Mouse (Mus musculus): ENCODE results near the gene Ccdc124. TPM values are rescaled to one million over a fixed set of nuclear protein-coding genes. Genes with fewer than 3 reads are reported as not detected.

Gene Ccdc124
- polyA plus RNA-seq, 1 experiment from 2014 or later, result 182 TPM

- H3K4me1 ChIP-seq (ENCODE audit: control insufficient read depth, insufficient read depth, low read length), result no peaks in the 10 kb centered on the region
- 58% methylated on average over 15 of the region's 15 CpGs for WGBS
- no peaks in the 10 kb centered on the region for H3K9me3 ChIP-seq (replicated peaks; ENCODE audit: control insufficient read depth, low read length)
- no peak overlapping the region for H3K4me3 ChIP-seq (ENCODE audit: low read depth, low read length)
- no peaks in the 10 kb centered on the region for H3K27me3 ChIP-seq (replicated peaks; ENCODE audit: control insufficient read depth, insufficient read depth, low read length)
- DNase-seq (ENCODE audit: low spot score), result no peak
- no peak overlapping the region for H3K27ac ChIP-seq (ENCODE audit: low read depth, low read length)
- H3K9ac ChIP-seq (ENCODE audit: low read length), result no peak overlapping the region
- no peak overlapping the region for H3K4me2 ChIP-seq (ENCODE audit: low read length)
- H3K36me3 ChIP-seq (ENCODE audit: control insufficient read depth, insufficient read depth, low read length), result no peaks in the 10 kb centered on the region
- ATAC-seq, result no peak
Observed at GRCm38 (mm10) chr8:70846371-70847154, 27.2 kb downstream of the Ccdc124 start.

DNA sequence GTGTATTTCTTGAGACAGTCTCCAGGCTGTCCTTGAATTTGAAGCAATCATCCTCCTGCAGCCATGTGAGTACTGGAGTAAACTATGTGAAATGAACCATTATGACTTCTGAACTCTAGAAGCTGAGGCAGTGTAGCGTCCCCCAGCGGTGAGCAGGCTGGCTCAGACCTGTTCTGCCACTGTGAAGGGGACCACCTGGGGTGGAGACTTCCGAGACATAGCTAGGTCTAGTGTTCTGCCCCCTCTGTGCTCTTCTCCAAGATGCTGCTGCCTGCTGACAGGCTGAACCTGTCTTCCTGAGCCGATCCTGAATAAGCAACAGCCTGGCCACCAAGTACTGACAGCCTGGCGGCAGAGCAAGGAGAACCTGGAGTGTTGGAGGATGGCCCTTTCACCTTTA is 28.6 kb downstream of the Ccdc124 start:
- no peaks in the 10 kb centered on the region for H3K9me3 ChIP-seq (replicated peaks; ENCODE audit: control insufficient read depth, low read length)
- H3K27me3 ChIP-seq (replicated peaks; ENCODE audit: control insufficient read depth, insufficient read depth, low read length), result no peaks in the 10 kb centered on the region
- H3K4me1 ChIP-seq (ENCODE audit: control insufficient read depth, insufficient read depth, low read length), result no peaks in the 10 kb centered on the region
- H3K9ac ChIP-seq (ENCODE audit: low read length), result no peak overlapping the region
- H3K36me3 ChIP-seq (ENCODE audit: control insufficient read depth, insufficient read depth, low read length), result no peaks in the 10 kb centered on the region
- no peak for DNase-seq (ENCODE audit: low spot score)
- H3K4me3 ChIP-seq (ENCODE audit: low read depth, low read length), result no peak overlapping the region
- no peak overlapping the region for H3K4me2 ChIP-seq (ENCODE audit: low read length)
- WGBS, result 45% methylated on average over 5 of the region's 5 CpGs
- no peak for ATAC-seq
- H3K27ac ChIP-seq (ENCODE audit: low read depth, low read length), result no peak overlapping the region

DNA sequence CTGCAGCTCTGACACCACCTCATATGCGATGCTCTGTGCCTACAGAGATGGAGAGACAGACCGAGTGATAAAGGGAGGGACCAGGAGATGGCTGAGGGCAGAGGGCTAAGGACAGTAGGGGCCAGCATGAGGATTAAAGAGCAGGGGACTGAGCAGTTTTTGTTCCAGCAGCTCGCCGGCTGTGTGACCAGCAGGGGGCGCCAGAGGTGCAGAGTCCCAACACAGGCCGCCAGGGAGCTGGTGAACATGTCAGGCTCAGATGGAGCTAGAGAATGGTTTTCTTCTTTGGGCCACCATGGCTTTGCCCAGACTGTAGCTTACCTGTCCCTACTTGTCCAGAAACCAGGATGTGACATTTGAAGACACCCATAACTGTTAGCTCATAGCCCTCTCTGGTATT is 29.2 kb downstream of the Ccdc124 start:
- Histone ChIP-seq H3K9ac (ENCODE audit: low read length) (no peak overlapping the region), H3K36me3 (ENCODE audit: control insufficient read depth, insufficient read depth, low read length) (no peaks in the 10 kb centered on the region), H3K4me2 (ENCODE audit: low read length) (no peak overlapping the region), H3K4me1 (ENCODE audit: control insufficient read depth, insufficient read depth, low read length) (no peaks in the 10 kb centered on the region), H3K9me3 (replicated peaks; ENCODE audit: control insufficient read depth, low read length) (no peaks in the 10 kb centered on the region), H3K4me3 (ENCODE audit: low read depth, low read length) (no peak overlapping the region), H3K27me3 (replicated peaks; ENCODE audit: control insufficient read depth, insufficient read depth, low read length) (no peaks in the 10 kb centered on the region), H3K27ac (ENCODE audit: low read depth, low read length) (no peak overlapping the region)
- DNase-seq (ENCODE audit: low spot score) (peak; percentile 89), ATAC-seq (peak; percentile 11; the same call in 1 of the 2 replicates)
- 1% methylated on average over 6 of the region's 6 CpGs for WGBS

GRCm38 (mm10) chr8:70843941-70844340 is 29.8 kb downstream of the Ccdc124 start:
- 91% methylated on average over 8 of the region's 8 CpGs for WGBS
- H3K36me3 ChIP-seq (ENCODE audit: control insufficient read depth, insufficient read depth, low read length), result no peaks in the 10 kb centered on the region
- no peak for DNase-seq (ENCODE audit: low spot score)
- H3K4me1 ChIP-seq (ENCODE audit: control insufficient read depth, insufficient read depth, low read length), result 0 out of 2 replicates have a peak, but pooled peaks cover under 1% of the 10 kb centered on the region
- H3K27me3 ChIP-seq (replicated peaks; ENCODE audit: control insufficient read depth, insufficient read depth, low read length), result no peaks in the 10 kb centered on the region
- no peak overlapping the region for H3K4me3 ChIP-seq (ENCODE audit: low read depth, low read length)
- no peak for ATAC-seq
- H3K9ac ChIP-seq (ENCODE audit: low read length), result no peak overlapping the region
- H3K4me2 ChIP-seq (ENCODE audit: low read length), result no peak overlapping the region
- H3K9me3 ChIP-seq (replicated peaks; ENCODE audit: control insufficient read depth, low read length), result no peaks in the 10 kb centered on the region
- H3K27ac ChIP-seq (ENCODE audit: low read depth, low read length), result no peak overlapping the region

DNA sequence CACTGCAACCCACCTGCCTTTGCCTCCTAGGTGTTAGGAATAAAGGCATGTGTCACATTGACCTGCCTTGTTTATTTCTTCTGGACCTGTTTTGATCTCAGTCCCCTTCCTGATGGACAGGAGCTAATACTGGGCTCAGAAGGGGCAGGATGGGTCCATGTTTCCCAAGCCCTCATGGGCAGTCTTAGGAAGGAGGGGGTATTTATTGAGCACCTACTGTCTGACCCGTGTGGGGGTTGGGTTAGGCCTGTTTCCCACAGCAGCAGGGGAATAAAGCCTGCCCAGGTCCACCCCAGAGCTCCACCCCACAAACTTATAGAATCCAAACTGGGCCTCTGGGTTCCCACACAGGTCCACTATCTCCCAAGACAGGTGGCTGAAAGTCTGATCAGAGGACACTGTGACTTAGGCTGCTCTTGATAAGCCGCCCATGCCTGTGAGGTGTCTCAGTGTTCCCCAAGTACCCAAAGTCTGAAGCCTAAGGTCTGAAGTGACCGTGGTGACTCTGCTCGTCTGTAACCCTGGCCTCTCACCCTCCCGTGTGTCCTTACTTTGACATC is 30.4 kb downstream of the Ccdc124 start:
- no peak for ATAC-seq
- 88% methylated on average over 5 of the region's 5 CpGs for WGBS

GRCm38 (mm10) chr8:70842484-70842883 is 31.3 kb downstream of the Ccdc124 start:
- Histone ChIP-seq H3K27ac (ENCODE audit: low read depth, low read length) (no peak overlapping the region), H3K9ac (ENCODE audit: low read length) (no peak overlapping the region), H3K4me3 (ENCODE audit: low read depth, low read length) (no peak overlapping the region), H3K4me1 (ENCODE audit: control insufficient read depth, insufficient read depth, low read length) (peaks cover 5% of the 10 kb centered on the region; the same call in 1 of the 2 replicates), H3K36me3 (ENCODE audit: control insufficient read depth, insufficient read depth, low read length) (no peaks in the 10 kb centered on the region), H3K4me2 (ENCODE audit: low read length) (no peak overlapping the region), H3K27me3 (replicated peaks; ENCODE audit: control insufficient read depth, insufficient read depth, low read length) (no peaks in the 10 kb centered on the region), H3K9me3 (replicated peaks; ENCODE audit: control insufficient read depth, low read length) (no peaks in the 10 kb centered on the region)
- 77% methylated on average over 25 of the region's 25 CpGs for WGBS
- DNase-seq (ENCODE audit: low spot score), result no peak
- ATAC-seq, result no peak

More for the DNA sequence above, 30.4 kb downstream of the Ccdc124 start:
- H3K36me3 ChIP-seq (ENCODE audit: control insufficient read depth, insufficient read depth, low read length), result no peaks in the 10 kb centered on the region
- no peaks in the 10 kb centered on the region for H3K9me3 ChIP-seq (replicated peaks; ENCODE audit: control insufficient read depth, low read length)
- H3K9ac ChIP-seq (ENCODE audit: low read length), result no peak overlapping the region
- no peak overlapping the region for H3K4me3 ChIP-seq (ENCODE audit: low read depth, low read length)
- no peak overlapping the region for H3K4me2 ChIP-seq (ENCODE audit: low read length)
- H3K27ac ChIP-seq (ENCODE audit: low read depth, low read length), result no peak overlapping the region
- no peaks in the 10 kb centered on the region for H3K27me3 ChIP-seq (replicated peaks; ENCODE audit: control insufficient read depth, insufficient read depth, low read length)
- H3K4me1 ChIP-seq (ENCODE audit: control insufficient read depth, insufficient read depth, low read length), result peaks cover 5% of the 10 kb centered on the region; the same call in 1 of the 2 replicates
- DNase-seq (ENCODE audit: low spot score), result no peak

DNA sequence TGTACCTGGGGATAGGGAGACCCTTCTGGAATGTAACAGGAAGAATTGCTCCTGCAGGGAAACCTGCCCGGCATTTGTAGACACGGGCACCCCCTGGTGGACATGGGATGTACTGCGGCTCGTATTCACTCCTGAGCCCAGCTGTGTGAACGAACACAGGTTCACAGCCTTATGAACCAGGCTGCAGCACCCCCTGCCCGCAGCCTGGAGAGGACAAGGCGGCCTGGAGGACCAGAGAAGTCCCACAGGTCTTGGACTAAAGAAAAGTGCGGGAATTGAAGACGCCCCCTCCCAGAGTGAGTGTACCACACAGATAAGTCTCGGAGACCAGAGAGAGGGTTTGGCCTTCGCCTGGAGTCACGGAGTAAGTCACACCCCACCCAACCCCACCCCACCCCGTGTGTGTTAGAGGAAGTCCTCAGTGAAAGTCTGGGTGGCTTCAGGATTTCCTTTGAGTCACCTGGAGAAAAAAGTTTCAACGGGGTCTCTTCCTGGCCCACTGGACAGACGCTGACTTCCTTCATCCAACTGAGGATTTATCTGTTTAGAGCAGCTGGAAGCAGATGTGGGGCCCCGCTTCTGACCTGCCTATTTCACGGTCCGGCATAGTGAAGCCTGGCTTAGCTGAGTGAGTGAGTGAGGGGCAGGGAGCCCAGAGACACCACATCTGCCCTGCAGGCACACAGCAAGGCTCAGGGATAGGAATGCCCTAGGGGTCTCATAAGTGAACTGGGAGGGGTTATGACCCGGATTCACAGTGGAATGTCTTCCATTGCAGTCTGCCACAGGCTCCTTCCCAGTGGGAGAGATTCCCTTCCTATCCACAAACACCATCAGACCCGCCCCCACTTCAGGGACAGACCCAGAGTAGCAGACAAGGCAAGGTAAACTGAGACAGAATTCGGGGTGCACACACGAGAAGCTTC is 32.3 kb downstream of the Ccdc124 start:
- no peaks in the 10 kb centered on the region for H3K36me3 ChIP-seq (ENCODE audit: control insufficient read depth, insufficient read depth, low read length)
- H3K4me2 ChIP-seq (ENCODE audit: low read length), result no peak overlapping the region
- H3K4me3 ChIP-seq (ENCODE audit: low read depth, low read length), result no peak overlapping the region
- peaks cover 5% of the 10 kb centered on the region; the same call in 1 of the 2 replicates for H3K4me1 ChIP-seq (ENCODE audit: control insufficient read depth, insufficient read depth, low read length)
- no peaks in the 10 kb centered on the region for H3K9me3 ChIP-seq (replicated peaks; ENCODE audit: control insufficient read depth, low read length)
- WGBS, result 38% methylated on average over 22 of the region's 22 CpGs
- no peak overlapping the region for H3K27ac ChIP-seq (ENCODE audit: low read depth, low read length)
- H3K27me3 ChIP-seq (replicated peaks; ENCODE audit: control insufficient read depth, insufficient read depth, low read length), result no peaks in the 10 kb centered on the region
- DNase-seq (ENCODE audit: low spot score) (peak; percentile 88), ATAC-seq (no peak)
- H3K9ac ChIP-seq (ENCODE audit: low read length), result no peak overlapping the region

- H3K27me3 ChIP-seq (replicated peaks; ENCODE audit: control insufficient read depth, insufficient read depth, low read length), result no peaks in the 10 kb centered on the region
- H3K9ac ChIP-seq (ENCODE audit: low read length), result no peak overlapping the region
- no peak for ATAC-seq
- H3K4me1 ChIP-seq (ENCODE audit: control insufficient read depth, insufficient read depth, low read length), result peaks cover 5% of the 10 kb centered on the region; the same call in 1 of the 2 replicates
- no peaks in the 10 kb centered on the region for H3K36me3 ChIP-seq (ENCODE audit: control insufficient read depth, insufficient read depth, low read length)
- 59% methylated on average over 10 of the region's 10 CpGs for WGBS
- H3K4me2 ChIP-seq (ENCODE audit: low read length), result no peak overlapping the region
- H3K27ac ChIP-seq (ENCODE audit: low read depth, low read length), result no peak overlapping the region
- no peaks in the 10 kb centered on the region for H3K9me3 ChIP-seq (replicated peaks; ENCODE audit: control insufficient read depth, low read length)
- no peak overlapping the region for H3K4me3 ChIP-seq (ENCODE audit: low read depth, low read length)
- DNase-seq (ENCODE audit: low spot score), result no peak
Observed at GRCm38 (mm10) chr8:70840590-70840989, 33.1 kb downstream of the Ccdc124 start.
